Mouse (Mus musculus) CD8-positive naive resting alpha-beta T cell, adult 2 months (primary cell): ENCODE data around the gene Kmt2e.
"Not testable (repeated sequence)": the region's sequence is repeated elsewhere in the genome, so short reads cannot be mapped to it uniquely, and the experiment has no call there.

Experiments used
- DNase-seq, 2 experiments: peaks; one replicate each; pipeline ENCODE4 v3.0.0; 2022; ENCODE audit warnings: low read depth in 2 of 2, low spot score in 2 of 2

The Kmt2e gene

GRCm38 (mm10) chr5:23551687-23552086, 117.4 kb downstream of the Kmt2e start:
- no peak for DNase-seq

DNA sequence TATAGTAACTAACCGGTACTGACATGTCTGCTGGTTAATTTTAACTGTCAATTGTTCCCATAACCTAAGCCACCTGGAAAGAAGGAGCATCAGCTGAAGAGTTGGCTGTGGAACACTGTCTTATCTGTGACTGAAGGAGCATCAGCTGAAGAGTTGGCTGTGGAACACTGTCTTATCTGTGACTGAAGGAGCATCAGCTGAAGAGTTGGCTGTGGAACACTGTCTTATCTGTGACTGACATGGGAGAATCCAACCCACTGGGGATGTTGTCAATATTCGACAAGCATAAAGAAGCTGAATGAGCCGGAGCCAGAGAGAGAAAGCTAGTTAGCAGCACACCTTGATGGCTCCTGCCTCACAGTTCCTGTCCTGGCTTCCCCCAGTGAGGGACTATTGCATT, 119.1 kb downstream of the Kmt2e start:
- DNase-seq, result not testable (repeated sequence)
